Mouse (Mus musculus) testis, postnatal 14 days (tissue): ENCODE measurements around the gene Galk2.

ENCODE experiments used
- DNase-seq: peaks from one replicate; pipeline ENCODE4 v3.0.0; 2021; ENCODE audit warnings: low spot score

Gene Galk2

GRCm38 (mm10) chr2:125943301-125943700 is 84.4 kb downstream of the Galk2 start:
- no peak for DNase-seq

- no peak for DNase-seq
Observed at GRCm38 (mm10) chr2:125948195-125948594, 89.3 kb downstream of the Galk2 start.

- DNase-seq, result no peak
Observed at GRCm38 (mm10) chr2:125968811-125969210, 109.9 kb downstream of the Galk2 start.

- no peak for DNase-seq
Observed at GRCm38 (mm10) chr2:125973207-125973606, 114.3 kb downstream of the Galk2 start.

GRCm38 (mm10) chr2:125975206-125975605 is 116.3 kb downstream of the Galk2 start:
- no peak for DNase-seq

GRCm38 (mm10) chr2:125975808-125976345 is 117.0 kb downstream of the Galk2 start:
- no peak for DNase-seq

- DNase-seq, result no peak
Observed at GRCm38 (mm10) chr2:126002291-126002690, 143.4 kb downstream of the Galk2 start.

- DNase-seq, result no peak
Observed at GRCm38 (mm10) chr2:126006088-126006487, 147.2 kb downstream of the Galk2 start.

GRCm38 (mm10) chr2:126006742-126007141 is 147.8 kb downstream of the Galk2 start:
- no peak for DNase-seq

- DNase-seq, result no peak
Observed at GRCm38 (mm10) chr2:126014989-126015710, 156.2 kb downstream of the Galk2 start.

- DNase-seq, result no peak
Observed at GRCm38 (mm10) chr2:126015763-126016473, 157.0 kb downstream of the Galk2 start.

- DNase-seq, result no peak
Observed at GRCm38 (mm10) chr2:126031186-126031900, 172.4 kb downstream of the Galk2 start.

GRCm38 (mm10) chr2:126033114-126033972 is 174.4 kb downstream of the Galk2 start:
- DNase-seq, result no peak
